Mouse (Mus musculus) T-helper 1 cell (primary cell): ENCODE measurements at regions not wholly inside any gene's neighbourhood (a gene's known extent, or its start where the extent isn't known, plus 50 kb on each side); places are given as distances from the start of the nearest gene placed in this dataset.

Experiments used
- in situ Hi-C: fragments of 300-600 bp; cut with MboI, MseI; formaldehyde crosslinking; loops from one replicate; pipeline ENCODE4 v1.15.1; 2025; ENCODE audit warnings: high pct_unique_total_duplicates

DNA sequence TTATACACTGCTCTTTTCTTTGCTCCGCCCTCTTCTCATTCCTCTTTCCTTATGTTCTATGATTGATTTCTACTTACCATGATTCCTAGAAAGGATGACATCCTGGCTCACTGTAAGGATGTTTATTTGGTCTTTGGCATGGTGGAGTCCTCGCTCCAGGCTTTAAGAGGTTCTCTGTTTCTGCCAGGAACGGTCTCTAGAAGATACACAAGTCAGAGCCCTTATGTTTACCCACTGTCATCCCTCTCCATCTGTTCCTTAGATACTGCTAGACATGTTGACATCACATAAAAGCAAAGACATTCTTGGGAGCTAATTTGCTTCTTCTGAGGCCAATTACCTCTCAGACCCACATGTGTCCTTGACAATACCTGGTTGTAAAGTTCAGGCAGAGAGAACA, 552.9 kb downstream of the Gm16223 start:
- in situ Hi-C loops = no loop called here

DNA sequence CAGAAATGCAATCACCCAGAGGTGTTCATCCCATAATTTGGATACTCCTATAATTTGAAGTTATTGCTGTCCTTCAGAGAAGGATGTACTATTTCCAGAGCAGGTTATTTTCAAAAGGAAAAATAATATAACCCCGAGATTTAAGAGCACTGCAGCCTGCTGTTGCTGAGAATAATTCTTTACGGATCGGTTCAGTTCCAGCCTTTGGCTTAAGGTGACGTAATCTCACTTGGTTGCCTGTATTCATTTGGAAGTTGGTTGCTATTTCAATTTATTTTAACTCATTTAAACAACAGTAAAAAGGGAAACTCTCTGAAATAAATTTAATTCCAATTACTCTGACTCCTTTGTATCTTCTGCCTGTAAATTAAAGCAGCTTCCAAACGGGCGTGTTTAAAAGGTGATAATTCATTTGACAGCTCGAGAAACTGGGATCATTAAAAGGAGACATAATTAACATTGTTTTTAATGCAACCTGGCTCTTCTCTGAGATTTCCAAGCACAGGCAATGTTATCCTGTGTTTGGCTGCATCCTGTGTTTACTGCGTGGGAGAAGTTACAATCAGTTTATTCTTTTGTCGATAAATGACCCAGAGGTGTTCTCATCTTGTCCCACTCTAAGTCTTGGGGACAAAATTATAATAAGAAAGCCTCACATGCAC, 568.5 kb downstream of the Gm16223 start:
- in situ Hi-C loops = no loop called here

GRCm38 (mm10) chr5:42656460-42656859, 576.5 kb upstream of the Cpeb2 start:
- in situ Hi-C loops = no loop called here

DNA sequence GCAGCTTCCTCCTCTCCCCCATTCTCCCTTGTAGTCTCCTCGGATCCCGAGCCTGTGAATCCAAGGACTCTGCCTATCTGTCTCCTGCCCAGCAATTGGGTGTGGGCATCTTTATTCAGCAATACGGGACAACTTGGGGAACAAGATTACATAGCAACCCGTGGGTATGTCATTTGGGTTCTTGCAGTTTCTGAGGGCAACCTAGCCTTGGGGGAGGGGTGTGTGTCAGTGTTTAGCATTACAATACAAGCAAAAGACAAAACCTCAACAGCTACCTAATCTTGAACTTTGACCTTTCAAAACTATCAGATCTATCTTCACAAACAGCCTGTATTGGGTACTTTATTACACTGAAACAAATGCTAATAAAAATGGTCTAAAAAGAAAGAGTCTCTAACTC, 573.0 kb upstream of the Cpeb2 start:
- in situ Hi-C loops = no loop called here

DNA sequence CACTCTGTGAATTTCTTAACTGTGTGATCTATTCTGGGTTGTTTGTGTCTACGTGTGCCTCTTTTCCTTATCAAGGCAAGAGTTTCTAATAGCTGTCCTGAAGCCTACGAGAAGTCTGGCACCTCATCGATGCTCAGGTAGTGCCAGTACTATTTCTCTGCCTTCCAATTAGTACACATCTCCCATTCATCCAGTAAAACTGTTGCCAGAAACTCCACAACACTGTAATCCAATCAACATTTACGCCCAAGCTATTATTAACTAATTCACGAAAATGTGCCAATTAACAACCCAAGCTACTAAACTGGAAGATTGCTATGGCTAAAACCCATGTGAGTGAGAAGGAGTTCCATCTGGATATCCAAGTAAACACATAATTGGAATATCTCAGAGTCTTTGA, 553.4 kb upstream of the Cpeb2 start:
- in situ Hi-C loops = no loop called here

DNA sequence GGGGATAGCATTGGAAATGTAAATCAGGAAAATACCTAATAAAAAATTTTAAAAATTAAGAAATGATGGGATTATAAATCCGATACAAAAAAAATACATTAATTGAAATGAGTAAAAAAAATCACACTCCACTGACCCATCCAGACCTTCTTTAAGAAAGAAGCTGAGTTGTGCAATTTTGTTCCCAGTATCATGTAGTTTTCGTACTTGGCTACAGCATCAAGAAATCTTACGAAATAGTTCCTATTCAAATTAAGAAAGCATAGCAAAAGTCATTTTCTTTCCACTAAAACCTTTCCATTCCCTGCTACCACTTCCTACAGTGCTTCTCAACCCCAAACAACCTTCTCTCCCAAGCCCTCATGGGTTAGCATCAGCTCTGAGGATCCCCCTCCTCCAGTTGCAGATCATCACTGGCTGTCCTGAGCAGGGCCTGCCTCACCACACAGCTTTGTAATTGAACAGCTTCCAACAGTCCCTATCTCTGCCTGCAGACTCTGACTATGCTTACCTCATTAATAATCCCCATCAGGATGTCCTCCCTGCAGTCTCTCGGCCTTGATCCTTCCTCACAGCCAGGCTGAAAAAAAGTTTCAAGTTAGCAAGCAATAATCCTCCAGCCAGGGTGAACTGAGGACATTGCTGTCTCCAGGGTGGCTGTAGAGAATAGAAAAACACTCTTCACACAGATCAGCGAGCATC, 547.5 kb upstream of the Cpeb2 start:
- in situ Hi-C loops = no loop called here

DNA sequence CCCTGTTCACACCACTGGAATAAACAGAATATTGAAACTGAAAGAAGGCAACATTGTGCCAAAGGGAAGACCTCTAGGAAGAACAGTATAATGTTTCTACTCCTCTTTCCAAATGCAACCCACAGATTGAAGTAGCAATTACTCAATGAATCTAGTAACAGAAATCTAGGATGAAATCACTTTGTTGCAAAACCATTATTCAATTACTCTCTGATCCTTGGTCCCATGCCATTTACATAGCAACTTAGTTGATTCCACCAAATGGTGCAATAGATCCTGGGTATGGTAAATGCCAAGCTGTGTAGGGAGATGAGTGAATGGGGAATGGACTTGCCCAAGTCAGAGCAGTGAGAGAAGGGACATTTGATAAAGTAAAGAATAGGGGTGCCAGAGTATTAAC, 545.8 kb upstream of the Cpeb2 start:
- in situ Hi-C loops = no loop called here
